Mouse (Mus musculus): ENCODE data around the gene F830045P16Rik. TPM values are rescaled to one million over a fixed set of nuclear protein-coding genes. Genes with fewer than 3 reads are reported as not detected.

F830045P16Rik gene
- total RNA-seq (2021) = 1 to 10 TPM in 1 of 2 experiments, under 1 TPM in 1; 0.86 to 1.2 TPM
- long read RNA-seq, experiment 1, partial matches to known transcripts = 0 of 2 reads
- long read RNA-seq, experiment 1, other reads (novel, unspliced or antisense) = 2 of 2 reads
- long read RNA-seq, experiment 2, partial matches to known transcripts = 0 of 2 reads
- long read RNA-seq, experiment 2, other reads (novel, unspliced or antisense) = 2 of 2 reads

GRCm38 (mm10) chr2:129536377-129536776, at the start of gene F830045P16Rik:
F830045P16Rik (minus strand) TSS chr2:129536602.
- DNase-seq (ENCODE audit: low spot score in 2 of 2) = no peak

- no peak for DNase-seq (ENCODE audit: low spot score in 2 of 2)
These were observed 49.6 kb upstream of the F830045P16Rik start for GRCm38 (mm10) chr2:129585904-129586514.

- DNase-seq (ENCODE audit: low spot score in 2 of 2) = no peak
These were observed 48.5 kb upstream of the F830045P16Rik start for GRCm38 (mm10) chr2:129584905-129585304.

GRCm38 (mm10) chr2:129582261-129582660, 45.9 kb upstream of the F830045P16Rik start:
- no peak for DNase-seq (ENCODE audit: low spot score in 2 of 2)

- DNase-seq (ENCODE audit: low spot score in 2 of 2) = no peak
These were observed 45.4 kb upstream of the F830045P16Rik start for GRCm38 (mm10) chr2:129581826-129582225.

- peak; percentile 81 to 83 for DNase-seq (ENCODE audit: low spot score in 2 of 2)
These were observed 44.3 kb upstream of the F830045P16Rik start for GRCm38 (mm10) chr2:129580656-129581055.

GRCm38 (mm10) chr2:129576611-129577447, 40.4 kb upstream of the F830045P16Rik start:
- DNase-seq (ENCODE audit: low spot score in 2 of 2) = no peak

- no peak for DNase-seq (ENCODE audit: low spot score in 2 of 2)
These were observed 38.7 kb upstream of the F830045P16Rik start for GRCm38 (mm10) chr2:129575113-129575512.

GRCm38 (mm10) chr2:129574395-129575046, 38.1 kb upstream of the F830045P16Rik start:
- DNase-seq (ENCODE audit: low spot score in 2 of 2) = peak; percentile 63 to 84

- no peak for DNase-seq (ENCODE audit: low spot score in 2 of 2)
These were observed 37.4 kb upstream of the F830045P16Rik start for GRCm38 (mm10) chr2:129573701-129574273.

GRCm38 (mm10) chr2:129569556-129569955, 33.2 kb upstream of the F830045P16Rik start:
- DNase-seq (ENCODE audit: low spot score in 2 of 2) = no peak

- DNase-seq (ENCODE audit: low spot score in 2 of 2) = no peak
These were observed 32.7 kb upstream of the F830045P16Rik start for GRCm38 (mm10) chr2:129569120-129569519.

- no peak for DNase-seq (ENCODE audit: low spot score in 2 of 2)
These were observed 27.7 kb upstream of the F830045P16Rik start for GRCm38 (mm10) chr2:129563944-129564709.

GRCm38 (mm10) chr2:129561796-129562195, 25.4 kb upstream of the F830045P16Rik start:
- DNase-seq (ENCODE audit: low spot score in 2 of 2) = peak in 1 of 2 experiments; percentile 51

- no peak for DNase-seq (ENCODE audit: low spot score in 2 of 2)
These were observed 22.4 kb upstream of the F830045P16Rik start for GRCm38 (mm10) chr2:129558875-129559219.

- no peak for DNase-seq (ENCODE audit: low spot score in 2 of 2)
These were observed 21.8 kb upstream of the F830045P16Rik start for GRCm38 (mm10) chr2:129558008-129558874.

- no peak for DNase-seq (ENCODE audit: low spot score in 2 of 2)
These were observed 19.7 kb upstream of the F830045P16Rik start for GRCm38 (mm10) chr2:129556081-129556480.

GRCm38 (mm10) chr2:129550781-129551180, 14.4 kb upstream of the F830045P16Rik start:
- DNase-seq (ENCODE audit: low spot score in 2 of 2) = no peak

- DNase-seq (ENCODE audit: low spot score in 2 of 2) = peak in 1 of 2 experiments; percentile 26
These were observed 13.2 kb upstream of the F830045P16Rik start for GRCm38 (mm10) chr2:129549537-129550135.

All from left cerebral cortex, adult 18-20 months (tissue).